Mouse (Mus musculus): ENCODE data around the gene Klhl8.

Klhl8 gene

DNA sequence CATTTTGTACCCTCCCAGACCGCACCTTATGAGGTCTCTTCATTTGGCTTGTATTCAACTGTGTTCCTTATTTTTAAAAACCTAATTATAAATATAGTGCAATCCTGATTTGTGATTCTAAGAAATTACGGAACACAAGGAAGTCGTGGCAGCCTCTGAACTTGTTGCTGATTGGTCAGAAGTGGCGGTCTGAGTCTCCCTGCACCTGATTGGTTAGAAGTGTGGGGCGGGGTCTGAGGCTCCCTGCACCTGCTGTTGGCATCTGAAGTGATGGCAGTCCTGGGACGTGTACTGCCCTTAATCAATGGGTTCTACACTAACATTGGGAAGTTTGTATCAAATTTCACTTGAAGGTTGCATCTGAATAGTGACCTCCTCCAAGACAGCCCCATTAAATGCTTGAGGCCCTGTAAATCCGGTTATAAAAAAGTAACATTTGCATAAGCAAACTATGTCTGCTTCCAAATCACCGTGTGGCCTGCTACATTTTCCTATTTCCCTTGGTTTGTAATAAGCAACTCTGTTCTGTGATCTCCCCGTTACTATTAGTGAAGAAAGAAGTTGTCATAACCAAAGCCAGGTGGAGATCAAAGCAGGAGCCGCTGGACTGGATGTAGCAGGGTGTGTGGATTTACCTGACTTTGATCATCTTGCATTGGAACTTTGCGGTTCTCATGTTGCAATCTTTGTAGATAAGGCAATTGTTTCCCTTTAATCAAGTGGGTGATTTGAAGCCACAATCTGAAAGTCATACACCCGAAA, 5.7 kb upstream of the Klhl8 start:
- DNase-seq (ENCODE audit: low spot score): no peak

DNA sequence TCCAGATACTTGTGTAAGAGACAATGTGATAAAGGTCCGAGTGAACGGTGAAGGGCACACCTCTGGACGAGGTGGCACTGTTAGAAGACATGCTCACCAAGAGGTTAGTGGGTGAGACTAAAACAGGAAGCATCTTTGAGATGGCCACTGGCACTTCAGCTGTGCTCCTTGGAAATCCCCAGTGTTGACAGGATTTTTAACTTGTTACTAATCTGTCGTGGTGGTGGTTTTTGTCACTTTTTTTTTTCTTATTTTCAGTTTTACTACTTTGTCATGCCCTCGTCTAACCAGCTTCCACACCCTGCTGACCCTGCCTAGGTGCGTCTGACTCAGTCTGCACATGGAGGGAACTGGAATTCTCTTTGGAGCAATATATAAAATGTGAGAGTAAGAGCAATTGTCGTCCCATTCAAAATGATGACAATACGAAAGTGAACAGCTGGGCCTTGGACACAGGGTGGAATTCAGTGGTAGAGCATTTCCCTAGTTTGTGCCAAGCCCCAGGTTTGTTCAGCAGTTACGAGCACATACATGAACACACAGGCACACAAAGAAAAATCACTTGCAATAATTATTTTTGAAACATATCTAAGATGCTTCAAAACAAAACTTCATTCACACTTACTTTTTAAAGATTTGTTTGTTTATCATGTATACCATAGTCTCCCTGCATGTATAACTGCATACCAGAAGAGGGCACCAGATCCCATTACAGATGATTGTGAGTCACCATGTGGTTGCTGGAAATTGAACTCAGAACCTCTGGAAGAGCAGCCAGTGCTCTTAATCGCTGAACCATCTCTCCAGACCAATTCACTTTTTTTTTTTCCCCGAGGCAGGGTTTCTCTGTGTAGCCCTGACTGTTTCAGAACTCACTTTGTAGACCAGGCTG, 3.5 kb upstream of the Klhl8 start:
- no peak for DNase-seq (ENCODE audit: low spot score)

DNA sequence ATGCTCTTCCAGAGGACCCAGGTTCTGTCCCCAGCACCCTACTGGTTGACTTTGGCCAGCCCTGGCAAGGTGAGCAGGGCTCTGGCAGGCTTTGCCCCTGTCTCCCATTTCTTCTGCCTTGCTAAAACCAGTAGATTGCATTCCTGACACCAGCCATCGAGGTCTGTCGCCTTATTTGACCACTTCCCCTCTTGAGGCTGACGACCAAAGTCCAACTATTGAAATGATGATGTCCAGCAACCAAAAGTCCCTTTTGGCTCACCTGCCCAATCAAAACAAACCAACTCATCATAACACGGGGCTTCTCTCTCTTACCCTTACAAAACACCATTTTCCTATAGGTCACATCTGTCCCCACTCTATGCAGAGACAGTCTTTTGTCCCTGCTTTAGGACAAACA, 2.1 kb upstream of the Klhl8 start:
- no peak for DNase-seq (ENCODE audit: low spot score)

DNA sequence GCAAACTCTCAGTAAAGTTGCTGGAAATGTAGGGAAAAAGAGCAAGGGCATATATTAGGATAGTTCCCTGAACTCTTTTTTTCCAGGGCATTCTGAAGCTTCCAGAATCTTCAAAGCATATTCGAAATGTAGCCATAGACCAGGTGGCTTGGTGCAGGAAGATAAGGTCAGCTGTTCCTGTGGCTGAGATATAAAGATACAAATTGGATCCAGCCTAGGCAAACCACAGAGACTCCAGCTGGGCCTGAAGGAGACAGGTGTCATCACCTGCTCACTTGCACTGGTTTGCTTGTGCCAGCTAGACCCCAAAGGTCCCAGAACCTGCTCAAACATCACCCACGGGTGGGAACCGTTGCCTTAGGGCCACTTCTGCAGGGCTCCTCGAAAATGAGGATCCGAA, 496 bp upstream of the Klhl8 start:
- no peak for DNase-seq (ENCODE audit: low spot score)

DNA sequence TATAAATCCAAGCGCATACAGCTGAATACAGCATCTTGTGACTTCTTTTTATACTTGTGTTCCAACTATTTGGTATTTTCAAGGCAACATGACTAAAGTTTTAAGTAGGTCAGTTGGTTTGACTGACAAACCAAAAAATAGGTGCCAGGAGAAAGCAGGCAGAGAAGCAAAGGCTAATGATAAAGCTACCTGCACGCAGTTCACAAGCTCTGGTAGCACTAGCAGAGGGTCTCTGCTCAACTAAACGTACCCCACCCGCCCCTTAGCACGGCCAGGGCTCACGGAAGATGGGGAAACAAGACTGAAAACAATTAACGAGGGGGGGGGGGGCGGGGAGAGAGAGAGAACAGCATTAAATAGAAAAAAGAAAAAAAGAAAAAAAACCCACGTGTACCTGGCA, 903 bp downstream of the Klhl8 start:
- no peak for DNase-seq (ENCODE audit: low spot score)

DNA sequence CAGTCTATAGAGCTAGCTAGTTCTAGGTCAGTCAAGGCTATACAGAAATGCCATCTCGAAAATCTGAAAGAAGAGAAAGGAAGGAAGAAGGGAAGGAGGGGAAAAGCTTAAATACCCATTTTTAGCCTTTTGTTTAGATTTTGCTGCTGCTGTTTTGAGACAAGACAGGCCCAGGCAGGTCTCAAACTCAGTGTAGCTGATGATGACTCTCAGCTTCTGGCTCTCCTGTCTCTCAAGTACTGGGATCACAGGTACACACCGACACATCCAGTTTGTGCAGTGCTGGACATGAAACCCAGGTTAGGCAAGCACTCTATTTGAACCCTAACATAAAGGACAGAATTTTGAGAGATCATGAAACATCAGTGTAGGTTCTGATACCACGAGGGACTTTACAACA, 1.6 kb downstream of the Klhl8 start:
- DNase-seq (ENCODE audit: low spot score): no peak

DNA sequence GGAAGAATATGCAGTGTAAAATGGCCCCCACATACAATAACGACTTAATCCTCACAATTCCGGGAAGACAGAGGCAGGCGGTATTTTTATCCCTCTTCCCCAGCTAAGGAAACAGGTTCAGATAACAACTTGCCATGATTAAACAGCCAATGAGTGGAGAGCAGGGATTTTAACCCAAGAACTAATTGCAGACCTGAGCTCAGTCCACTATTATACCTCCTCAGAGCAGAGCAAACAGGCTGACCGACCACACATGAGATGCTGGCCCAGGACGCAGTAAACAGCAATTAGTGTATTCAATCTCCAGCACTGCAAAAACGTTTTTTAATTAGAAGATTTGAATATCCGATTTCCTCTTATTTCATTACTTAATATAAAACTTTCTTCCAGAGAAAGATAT, 2.2 kb downstream of the Klhl8 start:
- DNase-seq (ENCODE audit: low spot score): no peak

DNA sequence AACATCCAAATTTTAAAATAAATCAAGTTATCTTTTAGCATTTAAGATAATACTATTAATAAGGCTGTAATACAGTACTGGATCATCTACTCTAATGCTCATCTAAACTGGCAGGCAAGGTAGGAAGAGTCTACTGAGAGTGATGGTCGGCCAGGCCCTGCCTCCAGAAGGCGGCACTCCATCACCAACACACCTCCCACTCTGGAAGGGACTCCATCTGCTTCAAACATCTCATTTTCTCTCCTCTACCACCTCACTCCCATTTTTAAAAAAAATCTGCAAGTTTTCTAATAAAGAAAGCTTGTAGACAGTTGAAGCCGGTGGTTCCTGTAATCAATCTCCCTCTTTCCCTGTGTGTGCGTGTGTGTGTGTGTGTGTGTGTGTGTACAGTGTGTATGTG, 3.2 kb downstream of the Klhl8 start:
- no peak for DNase-seq (ENCODE audit: low spot score)

DNA sequence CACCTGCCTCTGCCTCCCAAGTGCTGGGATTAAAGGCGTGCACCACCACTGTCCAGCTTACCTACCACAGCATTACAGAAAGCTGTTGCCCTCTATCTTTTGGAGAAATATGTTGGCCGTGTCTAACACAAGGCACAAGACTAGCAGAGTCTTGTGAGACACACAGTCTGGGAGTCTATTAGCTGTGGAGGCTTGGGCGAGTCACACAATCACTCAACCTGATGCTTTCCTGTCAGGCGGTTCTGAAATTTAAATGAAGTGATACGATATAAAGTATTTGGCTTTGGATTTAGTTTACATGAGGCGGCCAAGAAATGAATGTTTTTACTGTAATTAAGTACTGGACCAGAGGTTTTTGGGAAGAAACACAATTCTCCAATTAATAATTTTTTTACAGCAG, 4.9 kb downstream of the Klhl8 start:
- DNase-seq (ENCODE audit: low spot score): no peak

DNA sequence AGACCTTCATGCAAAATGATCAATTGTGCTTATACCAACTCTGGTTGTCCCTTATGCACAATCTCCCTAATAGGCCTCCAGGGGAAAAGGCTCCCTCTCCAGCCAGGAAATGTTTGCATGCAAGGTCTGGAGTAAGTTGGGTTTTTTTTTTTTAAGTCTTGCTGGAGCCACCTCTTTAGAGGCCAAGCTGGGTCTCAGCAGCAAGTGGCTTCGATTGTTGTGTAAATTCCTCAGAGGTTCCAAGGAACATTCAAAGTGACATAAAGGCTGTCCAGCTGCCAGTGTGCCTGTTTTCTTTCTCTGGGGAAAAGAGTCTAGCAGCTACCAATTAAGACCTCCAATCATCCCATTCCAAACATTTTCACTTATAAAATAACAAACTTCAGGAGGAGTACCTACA, 12.7 kb downstream of the Klhl8 start:
- DNase-seq (ENCODE audit: low spot score): no peak

DNA sequence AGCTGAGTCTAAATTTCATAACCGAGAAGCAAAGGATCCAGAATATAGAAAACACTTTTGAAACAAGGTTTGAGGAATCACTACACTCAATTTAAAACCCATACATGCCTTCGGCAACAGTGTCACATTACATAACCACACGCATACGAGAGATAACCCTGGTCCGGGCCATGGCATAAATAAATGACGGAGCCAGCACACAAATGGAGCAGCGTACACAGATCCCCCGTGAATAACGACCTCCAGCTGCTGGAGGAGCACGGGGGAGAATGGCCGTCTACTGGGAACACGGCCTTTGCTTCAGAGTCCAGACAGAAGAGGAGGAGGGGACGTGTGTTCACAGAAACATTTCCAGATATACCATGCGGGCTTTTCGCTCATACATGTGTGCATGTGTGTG, 21.3 kb downstream of the Klhl8 start:
- no peak for DNase-seq (ENCODE audit: low spot score)

DNA sequence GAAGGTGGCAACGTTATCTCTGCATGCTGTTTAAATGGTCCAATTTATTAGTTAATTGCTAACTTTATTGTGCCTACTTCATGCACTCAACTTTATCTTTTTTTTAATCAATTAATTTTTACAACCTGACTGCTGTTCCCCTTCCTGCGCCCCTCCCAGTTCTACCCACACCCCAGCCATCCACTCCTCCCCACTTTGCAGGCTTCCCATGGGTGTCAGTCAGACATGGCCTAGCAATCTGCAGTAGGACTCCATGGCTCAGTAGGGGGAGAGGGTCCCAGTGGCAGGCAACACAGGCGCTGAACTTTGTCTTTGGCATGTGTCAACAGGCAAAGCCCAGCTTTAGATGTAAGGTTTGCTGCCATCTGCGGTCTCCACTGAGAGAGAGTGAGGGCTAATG, 47.3 kb downstream of the Klhl8 start:
- no peak for DNase-seq (ENCODE audit: low spot score)

DNA sequence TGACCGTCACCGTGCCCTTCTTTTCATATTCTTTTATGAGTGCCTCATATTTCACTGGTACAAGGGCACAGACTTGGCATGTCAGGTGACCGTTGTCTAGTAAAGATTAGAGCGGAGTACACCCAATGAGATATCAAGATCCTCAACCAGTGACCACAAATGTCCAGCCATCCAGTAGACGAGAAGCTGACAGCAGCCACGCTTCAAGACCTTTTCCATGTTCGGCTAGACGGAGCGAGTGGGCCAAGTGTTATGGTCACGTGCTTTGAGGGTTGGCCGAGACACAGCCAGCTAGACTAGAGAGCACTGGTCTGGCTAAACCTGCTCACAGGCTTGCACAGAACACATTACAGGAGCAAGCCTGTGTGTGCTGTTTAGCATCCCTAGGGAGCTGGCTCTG, 50.4 kb downstream of the Klhl8 start:
- DNase-seq (ENCODE audit: low spot score): no peak

DNA sequence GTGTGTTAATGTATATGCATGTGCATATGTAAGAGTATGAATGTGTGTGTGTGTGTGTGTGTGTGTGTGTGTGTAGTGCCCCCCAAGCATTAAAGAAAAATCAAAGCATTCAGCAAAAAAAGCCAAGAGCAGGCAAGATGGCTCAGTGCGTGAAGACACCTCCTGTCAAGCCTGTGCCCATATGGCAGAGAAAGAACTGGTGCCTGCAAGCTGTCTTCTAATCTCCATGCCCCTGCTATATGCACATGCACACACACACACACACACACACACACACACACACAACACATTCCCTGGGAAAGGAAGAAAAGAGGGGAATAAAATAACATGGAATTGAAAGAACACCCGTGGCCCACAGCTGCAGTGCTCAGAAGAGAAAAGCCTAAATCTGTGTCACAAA, 53.9 kb downstream of the Klhl8 start:
- no peak for DNase-seq (ENCODE audit: low spot score)

DNA sequence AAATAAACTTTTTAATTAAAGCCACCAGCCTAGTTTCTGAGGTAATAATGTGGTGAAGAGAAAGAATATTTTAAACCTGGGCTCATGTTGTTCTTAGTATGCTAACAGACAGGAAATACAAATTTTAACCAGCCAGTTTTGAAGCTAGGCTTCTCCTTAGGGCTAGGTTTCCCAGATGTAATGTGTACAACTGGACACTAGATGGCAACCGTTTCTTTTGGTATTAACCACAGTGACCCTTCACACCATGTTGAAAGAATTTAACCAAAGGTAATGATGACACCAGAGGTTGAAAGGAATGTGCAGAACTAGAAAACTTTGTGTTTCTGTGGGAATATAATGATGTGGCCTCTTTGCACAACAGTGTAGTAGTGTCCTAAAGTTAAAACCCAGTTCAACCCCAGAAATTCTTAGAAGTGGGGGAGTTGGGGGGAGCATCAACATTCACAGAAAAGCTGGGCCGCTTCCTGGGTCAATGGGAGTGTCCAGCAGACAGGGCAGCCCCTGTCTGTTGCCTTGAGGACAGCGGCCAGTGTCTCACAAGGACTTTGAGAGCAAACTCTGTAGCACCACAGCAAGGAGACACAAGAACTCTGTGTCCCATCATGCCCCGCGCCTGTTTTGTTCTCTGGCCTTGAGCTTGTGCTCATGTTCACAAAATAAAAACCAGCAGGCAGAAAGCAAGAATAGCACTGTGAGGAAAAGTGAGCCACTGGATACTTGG, 54.6 kb downstream of the Klhl8 start:
- DNase-seq (ENCODE audit: low spot score): peak; percentile 38

DNA sequence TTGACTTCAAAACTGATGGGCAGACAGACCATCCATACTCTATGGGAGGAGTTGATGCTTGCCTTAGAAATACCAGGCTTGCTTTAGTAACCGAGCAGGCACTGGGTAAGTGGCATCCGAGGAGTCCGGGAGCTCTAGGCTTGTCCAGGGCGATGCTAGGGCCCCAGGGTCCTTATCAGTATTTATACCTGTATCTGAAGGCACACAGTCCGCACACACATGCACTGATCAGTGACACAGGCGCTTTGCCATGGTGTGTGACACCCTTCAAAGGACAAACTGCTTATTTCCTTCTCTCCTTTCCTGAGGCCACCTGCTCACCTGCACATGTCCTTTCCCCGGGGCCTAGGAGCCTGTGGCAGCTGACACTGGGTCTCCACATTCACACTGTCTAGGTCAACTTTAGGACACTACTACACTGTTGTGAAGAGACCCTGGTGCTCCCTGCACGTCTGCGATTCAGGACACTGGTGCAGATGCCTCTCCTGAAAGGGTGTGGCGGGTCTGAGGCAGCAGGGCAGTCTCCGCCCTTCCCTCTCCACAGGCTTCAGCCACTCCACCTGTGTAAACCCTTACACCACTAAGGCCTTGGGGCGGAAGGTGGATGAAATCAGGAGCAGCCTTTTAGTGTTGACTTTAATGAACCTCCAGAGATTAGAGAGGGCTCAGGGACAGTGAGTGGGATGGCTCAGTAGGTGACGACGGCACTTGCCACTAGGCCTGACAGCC, 55.4 kb downstream of the Klhl8 start:
- DNase-seq (ENCODE audit: low spot score): no peak

DNA sequence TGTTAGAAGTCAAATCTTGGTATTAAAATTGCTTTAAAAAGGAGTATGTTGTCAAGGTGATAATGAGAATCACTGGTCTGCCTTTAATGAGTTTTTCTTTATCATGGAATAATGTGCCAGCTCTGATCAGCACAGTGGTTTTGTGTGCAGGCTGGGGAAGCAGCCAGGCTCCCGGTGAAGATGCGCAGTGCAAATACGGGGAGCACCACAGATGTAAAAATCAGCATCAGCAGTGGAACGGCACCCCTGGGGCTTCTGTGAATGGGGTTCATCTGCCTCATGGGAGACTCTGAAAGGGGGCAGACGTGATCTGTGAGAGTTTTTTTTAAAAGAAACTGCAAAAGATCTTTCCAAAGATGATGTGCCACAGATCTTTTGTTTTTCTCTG, 56.3 kb downstream of the Klhl8 start:
- no peak for DNase-seq (ENCODE audit: low spot score)

DNA sequence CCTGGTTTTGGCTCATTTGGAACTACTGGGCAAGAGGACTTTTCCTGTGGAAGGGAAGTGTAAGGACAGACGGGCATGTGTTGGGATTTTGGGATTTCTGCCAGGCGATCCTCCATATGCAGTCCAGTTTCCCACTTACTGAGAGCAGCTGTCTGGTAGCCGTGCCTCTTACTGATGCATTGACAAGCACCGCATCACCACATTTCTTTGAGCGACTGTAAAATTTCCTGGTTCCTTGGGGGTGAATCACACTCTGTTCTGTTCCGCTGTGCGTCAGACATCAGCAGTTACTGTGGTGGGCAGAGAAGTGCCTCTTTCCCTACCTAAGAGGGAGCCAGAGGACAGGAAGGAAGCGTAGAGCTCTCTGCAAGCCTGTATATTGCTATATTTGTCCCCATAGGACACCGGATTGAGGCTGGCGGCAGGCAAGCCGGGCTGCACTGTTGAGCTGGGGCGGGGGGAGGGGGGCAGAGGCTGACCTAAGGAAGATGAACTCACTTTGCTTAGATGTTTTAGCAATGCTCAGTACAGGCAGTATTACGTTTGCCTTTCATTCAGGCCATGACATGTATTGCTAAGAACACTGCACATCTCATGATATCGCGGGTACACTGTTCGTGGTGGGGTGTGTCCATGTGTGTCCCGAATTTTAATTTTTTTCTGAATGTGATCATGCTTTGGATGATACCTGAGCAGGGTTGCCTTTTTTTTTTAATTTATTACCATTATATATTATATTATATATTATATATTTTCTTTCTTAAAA, 56.8 kb downstream of the Klhl8 start:
- no peak for DNase-seq (ENCODE audit: low spot score)

DNA sequence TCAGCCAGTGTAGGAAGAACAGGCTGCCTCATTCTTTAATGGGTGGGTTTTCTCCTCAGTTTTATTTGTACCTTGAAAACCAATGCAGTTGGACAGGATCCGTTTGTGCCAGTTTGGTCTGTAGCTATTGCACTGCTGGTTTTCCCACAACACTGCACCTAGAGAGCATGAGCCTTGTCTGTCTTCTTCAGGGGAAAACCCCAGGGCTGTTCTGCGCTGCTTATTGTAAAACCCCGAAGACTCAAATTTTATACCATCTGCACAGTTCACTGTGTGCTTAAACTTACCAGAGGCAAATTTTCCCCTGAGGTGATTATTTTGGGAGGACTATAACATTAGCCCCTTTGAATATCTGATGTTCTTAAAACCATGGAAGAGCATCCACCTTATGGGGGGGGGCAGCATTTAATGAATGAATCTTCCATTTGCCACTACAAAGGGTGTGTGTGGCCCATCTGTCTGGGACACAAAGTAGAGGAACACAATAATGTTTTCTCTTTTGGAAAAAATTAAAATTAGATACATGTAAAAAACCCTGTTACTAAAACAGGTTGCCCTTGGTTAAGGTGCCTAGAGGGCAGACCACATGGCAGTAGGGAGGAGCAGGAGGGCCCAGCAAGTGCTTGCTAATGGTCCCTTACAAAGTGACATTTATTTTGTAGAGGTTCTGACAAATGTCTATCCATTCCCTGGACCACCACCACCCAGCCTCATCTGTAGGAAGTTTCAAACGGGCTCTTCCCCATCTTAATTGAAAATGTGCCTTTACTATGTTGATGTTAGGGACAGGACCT, 58.1 kb downstream of the Klhl8 start:
- DNase-seq (ENCODE audit: low spot score): no peak

DNA sequence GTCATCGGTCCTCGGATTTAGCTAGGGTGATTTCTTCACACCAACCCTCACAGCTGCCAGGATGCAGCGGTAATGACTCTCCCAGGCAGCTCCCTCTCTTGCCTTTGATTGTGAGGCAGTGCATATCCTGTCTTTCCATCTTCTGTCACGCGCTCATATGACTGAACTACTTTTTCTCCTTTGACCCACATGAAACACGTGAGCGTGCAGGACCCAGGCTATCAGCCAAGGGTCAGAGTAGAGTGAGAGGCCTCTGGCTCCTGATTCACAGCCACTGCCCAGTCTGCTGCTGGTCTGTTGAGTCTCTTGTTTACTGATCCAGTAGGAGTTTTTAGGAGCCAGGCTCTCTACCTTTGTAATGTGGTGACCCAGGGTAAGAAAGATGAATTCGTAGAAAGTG, 62.5 kb downstream of the Klhl8 start:
- no peak for DNase-seq (ENCODE audit: low spot score)

DNA sequence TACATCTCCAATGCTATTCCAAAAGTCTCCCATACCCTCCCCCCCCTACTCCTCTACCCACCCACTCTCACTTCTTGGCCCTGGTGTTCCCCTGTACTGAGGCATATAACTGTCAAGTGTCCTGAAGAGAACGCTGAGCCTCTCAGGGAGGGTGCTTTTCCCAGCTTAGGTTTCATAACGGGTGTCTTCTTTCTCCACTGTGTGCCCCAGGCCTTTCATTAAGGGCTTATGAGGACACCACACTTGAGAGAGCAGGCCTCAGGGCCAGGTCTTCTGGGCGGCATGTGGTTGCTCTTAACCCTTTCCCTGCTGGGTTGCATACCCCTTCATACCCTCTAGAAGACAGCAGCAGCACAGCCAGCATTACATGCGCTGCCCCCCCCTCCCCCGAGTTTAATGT, 64.5 kb downstream of the Klhl8 start:
- DNase-seq (ENCODE audit: low spot score): no peak

All from c-Kit-positive CD71-positive TER-119-positive erythroid progenitor cells, embryonic 14.5 days (primary cell).